Comparison of ENCODE assay signal across 9 mouse cellular contexts in genomic region chr17:27512619-27513161, GRCm38 (mm10). TPM values are rescaled to one million over a fixed set of nuclear protein-coding genes. Genes with fewer than 3 reads are reported as not detected.
DNase-seq lines count a peak whose midpoint lies in the region; ATAC-seq lines count a peak whose summit lies in the region.
"Had no signal": no experiment of that assay in that cellular context is flagged by ENCODE, and none has a peak within 500 bp of the region (broad histone marks: within the 10 kb centered on the region; RNA-seq: fewer than 3 reads in every experiment).

No protein-coding gene starts in this region.

- peak overlapping the region; percentile 85 for H3K27ac ChIP-seq in midbrain, embryonic 10.5 days (replicated peaks)

- DNase-seq in cerebellum, adult 18-20 months = peak; percentile 39 to 73
- DNase-seq in cerebellum, adult 9-10 months = no peak
- peak; percentile 34 to 36 for DNase-seq in heart, postnatal 14 days
- peak; percentile 54 for DNase-seq in midbrain, embryonic 10.5 days (ENCODE audit: low spot score)
- DNase-seq in thymus, postnatal 0 days (ENCODE audit: low spot score) = no peak
- no peak for DNase-seq in left cerebral cortex, postnatal 4 days

- no peaks in the 10 kb centered on the region for H3K9me3 ChIP-seq in megakaryocyte, embryonic 14.5 days
- H3K9me3 ChIP-seq in midbrain, embryonic 10.5 days (replicated peaks) = no peaks in the 10 kb centered on the region

- H3K36me3 ChIP-seq in megakaryocyte, embryonic 14.5 days (replicated peaks; ENCODE audit: low read length) = no peaks in the 10 kb centered on the region
- H3K36me3 ChIP-seq in midbrain, embryonic 10.5 days = no peaks in the 10 kb centered on the region

- under 1% methylated on average over 75 of the region's 78 CpGs for WGBS in midbrain, embryonic 10.5 days

- H3K4me1 ChIP-seq in megakaryocyte, embryonic 14.5 days = peaks cover 24% of the 10 kb centered on the region
- peaks cover 80% of the 10 kb centered on the region for H3K4me1 ChIP-seq in midbrain, embryonic 10.5 days

- peak overlapping the region; percentile 56 for H3K4me3 ChIP-seq in megakaryocyte, embryonic 14.5 days (replicated peaks)
- H3K4me3 ChIP-seq in midbrain, embryonic 10.5 days = peak overlapping the region; percentile 74
- H3K4me3 ChIP-seq: erythroblast, embryonic 14.5 days had no signal

- ATAC-seq in megakaryocyte, adult 5-6 weeks (ENCODE audit: poor library complexity, severe bottlenecking) = no peak

- peaks cover 98% of the 10 kb centered on the region for H3K27me3 ChIP-seq in megakaryocyte, embryonic 14.5 days (replicated peaks)
- H3K27me3 ChIP-seq in midbrain, embryonic 10.5 days (ENCODE audit: low read depth, poor library complexity, severe bottlenecking) = peaks cover 99% of the 10 kb centered on the region

- intact Hi-C loops in heart, postnatal 14 days (cut with DNase I) = loop anchor here (10.0 kb wide), 1 partner anchor 378 kb away; the partner anchor contains the start of gene Uqcc2
- intact Hi-C loops in left cerebral cortex, postnatal 4 days (cut with DNase I) = no loop called here

RNA-seq across cellular contexts. Expression of gene Grm4, which starts 8.5 kb away (rescaled TPM):
- polyA plus RNA-seq in megakaryocyte, embryonic 14.5 days (2012; ENCODE audit: insufficient read depth, low replicate concordance) = not detected in 2 replicates
- total RNA-seq in megakaryocyte, adult 5-6 weeks (2015) = not detected in 2 replicates
- total RNA-seq in megakaryocyte, adult 5-6 weeks (2017) = not detected in 2 replicates
- total RNA-seq in heart, postnatal 14 days (2021) = under 1 TPM; 0.15 to 0.19 TPM
- polyA plus RNA-seq in midbrain, embryonic 10.5 days (2016; fragmentation: Nextera tagmentation; extraction: Ambion mirVana) = 2.8 and 3.5 TPM in 2 replicates
- 0.69 and 0.78 TPM in 2 replicates for polyA plus RNA-seq in thymus, postnatal 0 days (2015; fragmentation: Nextera tagmentation; extraction: Ambion mirVana)
- total RNA-seq in left cerebral cortex, postnatal 4 days (2021) = 10 to 100 TPM; 14.4 to 18.2 TPM
- polyA plus RNA-seq: erythroblast, embryonic 14.5 days had no signal

RNA-seq across cellular contexts. Expression of gene Hmga1, which starts 43.6 kb away (rescaled TPM):
- 3,567 and 8,363 TPM in 2 replicates for polyA plus RNA-seq in megakaryocyte, embryonic 14.5 days (2012; ENCODE audit: insufficient read depth, low replicate concordance)
- total RNA-seq in megakaryocyte, adult 5-6 weeks (2015) = 159 and 170 TPM in 2 replicates
- 89.8 and 99.6 TPM in 2 replicates for total RNA-seq in megakaryocyte, adult 5-6 weeks (2017)
- 10 to 100 TPM; 37.1 to 38.2 TPM for total RNA-seq in heart, postnatal 14 days (2021)
- polyA plus RNA-seq in midbrain, embryonic 10.5 days (2016; fragmentation: Nextera tagmentation; extraction: Ambion mirVana) = 620 and 831 TPM in 2 replicates
- polyA plus RNA-seq in thymus, postnatal 0 days (2015; fragmentation: Nextera tagmentation; extraction: Ambion mirVana) = 356 and 471 TPM in 2 replicates
- 10 to 100 TPM; 43.6 to 45.5 TPM for total RNA-seq in left cerebral cortex, postnatal 4 days (2021)

RNA-seq across cellular contexts. Expression of gene AI413582, which starts 52.9 kb away (rescaled TPM):
- 81.1 and 284 TPM in 2 replicates for polyA plus RNA-seq in megakaryocyte, embryonic 14.5 days (2012; ENCODE audit: insufficient read depth, low replicate concordance)
- total RNA-seq in megakaryocyte, adult 5-6 weeks (2015) = 58.0 and 63.8 TPM in 2 replicates
- total RNA-seq in megakaryocyte, adult 5-6 weeks (2017) = 55.4 and 62.9 TPM in 2 replicates
- total RNA-seq in heart, postnatal 14 days (2021) = 10 to 100 TPM in 1 of 2 experiments, 1 to 10 TPM in 1; 10.0 to 10.4 TPM
- 16.4 and 19.2 TPM in 2 replicates for polyA plus RNA-seq in midbrain, embryonic 10.5 days (2016; fragmentation: Nextera tagmentation; extraction: Ambion mirVana)
- 109 and 111 TPM in 2 replicates for polyA plus RNA-seq in thymus, postnatal 0 days (2015; fragmentation: Nextera tagmentation; extraction: Ambion mirVana)
- 10 to 100 TPM; 61.2 to 61.6 TPM for total RNA-seq in left cerebral cortex, postnatal 4 days (2021)

Comparison
In these comparisons a context has a peak if more than half of its experiments do, and no peak if none do; other contexts are left out.
1. DNase-seq: peak in cerebellum, adult 18-20 months (2 of 2), heart, postnatal 14 days (2 of 2) and midbrain, embryonic 10.5 days (single experiment); none in cerebellum, adult 9-10 months (single experiment), thymus, postnatal 0 days (single experiment) and left cerebral cortex, postnatal 4 days (single experiment).
2. RNA of gene Grm4, which starts 8.5 kb away (total RNA-seq): 14.4 to 18.2 TPM in left cerebral cortex, postnatal 4 days; 0.15 to 0.19 TPM in heart, postnatal 14 days and not detected in megakaryocyte, adult 5-6 weeks; every median in the first group is over 10 times any median in the second.
3. RNA of gene AI413582, which starts 52.9 kb away (total RNA-seq): 55.4 to 63.8 TPM in megakaryocyte, adult 5-6 weeks and 61.2 to 61.6 TPM in left cerebral cortex, postnatal 4 days; 10.0 to 10.4 TPM in heart, postnatal 14 days; every median in the first group is over 4 times any median in the second.